Mouse (Mus musculus) megakaryocyte-erythroid progenitor cell, adult 5-6 weeks (primary cell): ENCODE measurements around the gene Fabp1. TPM values are rescaled to one million over a fixed set of nuclear protein-coding genes. Genes with fewer than 3 reads are reported as not detected.

Experiments used
- total RNA-seq, 2 experiments: library from RNA; stranded (forward) in 1 of 2; stranded (reverse) in 1 of 2; fragments of 200-1000, 215-1000 nt in 1 of 2; fragments of >200 nt in 1 of 2; fragmentation: Nextera tagmentation in 1 of 2; gene quantifications; 2 replicates each; pipeline ENCODE4 v1.2.3; 2014 to 2017

Fabp1 gene
- total RNA-seq, 2 experiments from 2014 or later: not detected

Other genes starting within 250 kb of the Fabp1 start
- gene Foxi3, start 243.3 kb upstream of the Fabp1 start, total RNA-seq (2014; fragmentation: Nextera tagmentation): not detected in 2 replicates
- not detected in 2 replicates for gene Foxi3, start 243.3 kb upstream of the Fabp1 start, total RNA-seq (2017)
- gene Thnsl2, start 55.4 kb upstream of the Fabp1 start, total RNA-seq (2014; fragmentation: Nextera tagmentation): 0.22 TPM in 1 of 2 replicates, not detected in the other
- gene Thnsl2, start 55.4 kb upstream of the Fabp1 start, total RNA-seq (2017): not detected in 2 replicates
- gene Krcc1, start 71.8 kb downstream of the Fabp1 start, total RNA-seq (2014; fragmentation: Nextera tagmentation): 35.7 and 49.9 TPM in 2 replicates
- gene Krcc1, start 71.8 kb downstream of the Fabp1 start, total RNA-seq (2017): 75.0 and 113 TPM in 2 replicates
- gene Smyd1, start 122.4 kb downstream of the Fabp1 start, total RNA-seq (2014; fragmentation: Nextera tagmentation): not detected in 2 replicates
- gene Smyd1, start 122.4 kb downstream of the Fabp1 start, total RNA-seq (2017): not detected in 2 replicates
- gene Cd8b1, start 123.0 kb downstream of the Fabp1 start, total RNA-seq (2014; fragmentation: Nextera tagmentation): 0.49 TPM in 1 of 2 replicates, not detected in the other
- gene Cd8b1, start 123.0 kb downstream of the Fabp1 start, total RNA-seq (2017): not detected in 2 replicates
- gene Cd8a, start 173.6 kb downstream of the Fabp1 start, total RNA-seq (2014; fragmentation: Nextera tagmentation): not detected in 2 replicates
- not detected in 2 replicates for gene Cd8a, start 173.6 kb downstream of the Fabp1 start, total RNA-seq (2017)
- gene Rmnd5a, start 240.8 kb downstream of the Fabp1 start, total RNA-seq (2014; fragmentation: Nextera tagmentation): 31.3 and 40.0 TPM in 2 replicates
- 42.5 and 99.0 TPM in 2 replicates for gene Rmnd5a, start 240.8 kb downstream of the Fabp1 start, total RNA-seq (2017)